Mouse (Mus musculus) megakaryocyte progenitor cell, adult 5-6 weeks (primary cell): ENCODE measurements around the gene Tnks2. TPM values are rescaled to one million over a fixed set of nuclear protein-coding genes. Genes with fewer than 3 reads are reported as not detected.
"Not testable (repeated sequence)": the region's sequence is repeated elsewhere in the genome, so short reads cannot be mapped to it uniquely, and the experiment has no call there.

Source experiments
- ATAC-seq: replicated peaks from 2 replicates; pipeline ENCODE4 v1.8.0; 2016; ENCODE audit warnings: mild to moderate bottlenecking, moderate TSS enrichment, inconsistent platforms; ENCODE audit not compliant: poor library complexity
- total RNA-seq, 2 experiments: library from RNA; stranded (forward) in 1 of 2; stranded (reverse) in 1 of 2; fragments of 157-497, 149-512 nt in 1 of 2; fragments of 200-1000 nt in 1 of 2; gene quantifications; 2 replicates each; pipeline versions ENCODE4 v1.2.3 to v1.2.4; 2015 to 2017

Tnks2 gene
- total RNA-seq, 2 experiments from 2014 or later, result 54.4 to 63.1 TPM

GRCm38 (mm10) chr19:36822701-36823100, 11.3 kb upstream of the Tnks2 start:
- no peak for ATAC-seq

DNA sequence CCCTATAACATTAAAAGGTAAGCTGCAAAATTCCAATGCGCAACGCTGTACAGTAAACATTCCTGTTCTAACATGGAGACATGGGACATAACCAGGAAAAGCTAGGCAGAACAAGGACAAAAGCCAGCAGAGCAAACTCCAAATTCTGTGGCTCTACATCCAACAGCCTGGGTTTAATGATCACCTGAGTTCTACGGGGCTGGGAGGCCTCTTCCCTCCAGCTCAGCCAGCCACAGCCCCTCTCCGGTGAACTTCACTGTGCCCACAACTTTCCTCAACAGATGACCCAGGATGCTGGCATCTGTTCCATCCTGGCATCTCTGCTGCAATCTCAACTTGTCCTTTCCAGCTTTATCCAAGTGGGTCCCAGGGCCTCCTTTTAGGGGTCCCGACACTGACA, 6.4 kb upstream of the Tnks2 start:
- ATAC-seq, result no peak

- ATAC-seq, result no peak; the same call in 1 of the 2 replicates
These were observed 5.7 kb upstream of the Tnks2 start for GRCm38 (mm10) chr19:36828322-36828721.

DNA sequence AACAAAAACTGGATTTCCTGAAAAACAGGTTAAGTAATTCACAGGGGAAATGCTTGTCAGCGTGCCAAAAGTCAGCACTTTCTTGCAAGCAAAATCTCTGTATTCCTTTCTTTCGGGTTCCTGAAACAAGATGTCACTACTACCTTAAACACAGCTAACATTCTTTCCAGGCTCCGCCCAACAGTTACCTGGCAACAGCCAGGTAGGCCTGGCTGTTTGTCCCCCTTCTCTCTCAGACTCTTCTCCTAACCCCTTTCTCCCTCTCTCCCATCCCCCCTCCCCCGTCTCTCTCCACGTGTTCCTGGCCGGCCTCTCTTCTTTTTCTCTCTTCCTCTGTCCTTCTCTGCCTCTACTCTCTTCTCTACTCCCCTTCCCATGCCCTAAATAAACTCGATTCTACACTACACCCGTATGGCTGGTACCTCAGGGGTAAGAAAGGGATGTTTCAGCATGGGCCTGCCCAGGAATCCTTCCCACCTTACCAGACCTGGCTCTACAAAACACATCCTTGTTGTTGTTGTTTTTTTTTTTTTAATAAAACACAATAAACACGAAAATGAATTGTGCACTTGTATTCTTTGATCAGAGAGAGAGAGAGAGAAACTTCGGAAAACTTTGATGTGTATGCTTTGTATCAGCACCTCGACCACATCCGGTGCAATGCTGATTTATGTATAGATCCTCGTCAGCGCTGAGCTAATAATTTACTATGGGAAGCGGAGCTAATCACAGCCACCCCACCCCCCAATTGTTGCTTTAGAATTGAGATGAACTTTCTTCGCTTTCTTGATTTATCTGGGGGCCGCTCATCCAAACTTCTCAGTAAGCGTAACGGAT, 863 bp upstream of the Tnks2 start:
- ATAC-seq, result no peak

- peak; percentile 29 for ATAC-seq
These were observed 750 bp downstream of the Tnks2 start for GRCm38 (mm10) chr19:36834532-36835431.

DNA sequence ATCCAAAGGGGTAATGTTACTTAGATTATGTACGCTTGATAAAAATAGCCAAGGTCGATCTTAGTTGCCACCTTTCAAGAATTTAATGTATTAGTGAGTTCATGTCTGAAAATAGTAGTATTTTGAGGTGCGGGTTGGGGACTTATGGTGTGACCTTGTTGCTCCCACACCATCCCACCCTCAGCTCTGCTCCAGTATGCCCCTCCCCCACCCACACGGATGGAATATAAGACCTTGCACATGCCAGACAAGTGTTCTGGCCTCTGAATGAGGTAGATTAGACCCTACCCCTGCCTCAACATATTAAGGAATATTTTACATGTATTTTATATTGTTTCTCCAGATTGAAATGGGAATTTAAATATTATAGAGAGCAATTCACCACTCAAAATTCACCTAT, 2.0 kb downstream of the Tnks2 start:
- no peak for ATAC-seq

- no peak for ATAC-seq
These were observed 6.3 kb downstream of the Tnks2 start for GRCm38 (mm10) chr19:36840301-36840700.

GRCm38 (mm10) chr19:36843866-36844265, 9.8 kb downstream of the Tnks2 start:
- ATAC-seq, result no peak

- ATAC-seq, result no peak
These were observed 11.9 kb downstream of the Tnks2 start for GRCm38 (mm10) chr19:36845924-36846323.

DNA sequence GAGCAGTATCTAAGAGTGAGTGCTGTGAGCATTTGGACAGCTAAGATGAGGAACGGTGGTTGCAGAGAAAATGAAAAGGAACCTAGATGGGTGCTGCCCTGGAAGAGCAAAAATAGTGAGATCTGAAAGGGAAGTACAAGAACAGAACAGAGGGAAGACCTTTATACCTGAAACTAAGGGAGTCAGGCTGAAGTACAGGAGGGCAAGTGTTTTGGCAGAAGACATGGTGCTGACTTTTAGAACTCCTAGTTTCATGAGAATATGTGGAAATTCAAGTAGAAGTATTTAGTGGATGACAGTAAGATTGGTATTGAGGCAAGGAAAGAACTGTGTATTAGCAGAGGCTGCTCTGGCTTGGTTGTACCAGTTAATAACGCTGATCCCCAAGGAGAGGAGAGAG, 19.8 kb downstream of the Tnks2 start:
- no peak for ATAC-seq

GRCm38 (mm10) chr19:36857851-36858250, 23.8 kb downstream of the Tnks2 start:
- ATAC-seq, result no peak

GRCm38 (mm10) chr19:36860393-36860792, 26.4 kb downstream of the Tnks2 start:
- 0 out of 2 replicates have a peak, but pooled peaks have one; percentile 37 for ATAC-seq

DNA sequence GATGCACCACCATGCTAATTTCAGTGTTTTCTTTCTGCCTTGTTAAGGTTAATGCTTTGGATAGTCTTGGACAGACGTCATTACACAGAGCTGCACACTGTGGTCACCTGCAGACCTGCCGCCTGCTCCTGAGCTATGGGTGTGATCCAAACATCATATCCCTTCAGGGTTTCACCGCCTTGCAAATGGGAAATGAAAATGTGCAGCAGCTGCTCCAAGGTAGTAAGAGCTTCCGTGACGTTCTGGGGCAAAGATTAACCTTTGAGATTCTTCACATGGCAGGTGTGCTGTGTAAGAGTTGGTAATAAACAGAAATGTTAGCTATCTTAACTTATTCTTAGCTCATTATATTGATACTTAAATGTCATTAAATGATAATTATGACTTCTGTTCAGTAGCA, 31.9 kb downstream of the Tnks2 start:
- ATAC-seq, result no peak

- no peak for ATAC-seq
These were observed 33.4 kb downstream of the Tnks2 start for GRCm38 (mm10) chr19:36867416-36867815.

DNA sequence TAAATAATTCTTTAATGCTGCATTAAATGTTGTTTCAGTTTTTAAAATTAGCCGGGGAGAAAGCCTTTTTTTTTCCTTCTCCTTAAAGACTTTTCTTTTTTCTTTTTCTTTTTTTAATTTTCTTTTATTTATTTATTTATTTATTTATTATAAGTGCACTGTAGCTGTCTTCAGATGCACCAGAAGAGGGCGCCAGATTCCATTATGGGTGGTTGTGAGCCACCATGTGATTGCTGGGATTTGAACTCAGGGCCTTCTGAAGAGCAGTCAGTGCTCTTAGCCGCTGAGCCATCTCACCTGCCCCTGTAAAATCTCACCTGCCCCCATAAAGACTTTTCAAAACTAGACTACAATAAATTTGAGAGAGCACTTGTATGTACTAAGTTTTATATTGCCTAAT, 34.6 kb downstream of the Tnks2 start:
- not testable (repeated sequence) for ATAC-seq

DNA sequence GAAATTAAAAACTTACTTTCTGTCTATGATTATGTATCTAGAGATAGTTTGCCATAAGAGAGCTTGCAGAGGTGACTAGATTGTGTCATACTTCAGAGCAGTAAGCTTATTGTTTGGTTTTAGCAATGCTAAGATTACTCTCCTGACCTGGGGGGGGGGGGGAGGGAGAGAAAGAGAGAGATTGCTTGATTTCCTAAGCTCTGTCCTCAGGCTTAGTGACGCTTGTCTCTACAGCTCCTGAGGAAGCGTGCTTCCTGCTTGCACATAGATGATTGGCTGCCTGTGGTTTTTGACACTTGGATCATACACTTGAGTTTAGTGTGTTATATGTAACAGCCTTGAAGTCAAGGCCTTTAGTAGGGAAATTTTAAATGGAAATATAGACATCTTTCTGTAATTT, 40.6 kb downstream of the Tnks2 start:
- ATAC-seq, result no peak

DNA sequence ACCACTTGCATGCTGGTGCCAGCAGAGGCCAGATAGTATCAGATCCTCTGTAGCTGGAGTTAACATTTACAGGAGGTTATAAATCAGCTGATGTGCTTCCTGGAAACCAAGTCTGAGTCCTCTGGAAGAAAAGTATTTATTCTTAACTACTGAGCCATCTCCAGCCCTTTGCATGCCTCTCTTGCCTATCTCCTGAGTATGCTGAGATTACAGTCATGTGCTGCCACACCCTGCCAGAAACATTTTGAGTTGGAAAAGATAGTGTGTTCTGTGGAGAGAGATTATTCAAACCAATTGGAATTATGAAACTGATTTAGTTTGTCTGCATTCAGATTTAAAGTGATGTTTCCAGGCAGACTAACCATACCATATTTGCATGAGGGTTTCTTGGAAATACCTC, 43.3 kb downstream of the Tnks2 start:
- ATAC-seq, result no peak

- no peak for ATAC-seq
These were observed 44.9 kb downstream of the Tnks2 start for GRCm38 (mm10) chr19:36878743-36879495.

- ATAC-seq, result peak; percentile 66
These were observed 49.1 kb downstream of the Tnks2 start for GRCm38 (mm10) chr19:36883119-36883518.

DNA sequence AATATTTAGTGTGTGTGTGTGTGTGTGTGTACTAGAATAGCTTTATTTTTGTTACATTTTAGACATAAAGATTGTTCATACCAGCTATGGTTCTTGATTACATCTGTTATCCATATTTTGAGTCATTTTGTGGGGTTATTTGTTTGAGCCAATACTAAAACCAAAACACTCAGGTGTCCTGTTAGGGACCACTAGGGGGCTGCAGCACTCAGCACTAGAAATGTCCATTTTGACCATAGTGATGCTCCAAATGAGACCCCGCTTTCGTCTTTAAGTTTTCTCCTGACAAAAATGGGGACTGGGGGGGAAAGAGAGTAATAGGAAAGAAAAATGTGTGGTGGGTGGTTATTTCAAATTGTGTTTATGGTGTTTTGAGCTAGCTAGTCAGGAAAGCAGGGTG, 52.3 kb downstream of the Tnks2 start:
- 0 out of 2 replicates have a peak, but pooled peaks have one; percentile 31 for ATAC-seq

DNA sequence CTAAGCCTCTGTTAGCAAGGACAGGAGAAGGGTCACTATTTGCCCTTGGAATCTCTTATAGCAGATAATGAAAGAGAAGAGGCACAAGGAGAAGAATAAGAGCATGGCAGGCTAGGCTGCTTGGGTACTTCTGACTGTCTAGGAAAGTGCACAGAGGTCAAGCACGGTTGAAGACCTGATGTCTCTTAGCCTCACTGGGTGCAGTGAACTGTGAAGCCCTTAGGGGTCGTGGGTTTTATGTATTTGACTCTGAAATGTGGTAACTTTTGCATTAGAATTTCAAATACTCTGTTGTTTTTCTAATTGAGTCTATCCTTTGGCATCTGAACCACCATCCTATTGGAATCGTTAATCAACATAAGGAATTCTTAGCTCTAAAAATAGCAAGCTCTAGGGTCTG, 53.7 kb downstream of the Tnks2 start:
- no peak for ATAC-seq
